Mouse (Mus musculus) lung, postnatal 25 days (tissue): Measurements from ENCODE around the gene Abcc1.

Experiments
- DNase-seq: peaks from one replicate; pipeline ENCODE4 v3.0.0; 2022; ENCODE audit warnings: low spot score

The Abcc1 gene

GRCm38 (mm10) chr16:14501649-14502360 is 140.4 kb downstream of the Abcc1 start:
- no peak for DNase-seq

- no peak for DNase-seq
Observed at GRCm38 (mm10) chr16:14506461-14506860, 145.1 kb downstream of the Abcc1 start.
